In the genomic region with DNA sequence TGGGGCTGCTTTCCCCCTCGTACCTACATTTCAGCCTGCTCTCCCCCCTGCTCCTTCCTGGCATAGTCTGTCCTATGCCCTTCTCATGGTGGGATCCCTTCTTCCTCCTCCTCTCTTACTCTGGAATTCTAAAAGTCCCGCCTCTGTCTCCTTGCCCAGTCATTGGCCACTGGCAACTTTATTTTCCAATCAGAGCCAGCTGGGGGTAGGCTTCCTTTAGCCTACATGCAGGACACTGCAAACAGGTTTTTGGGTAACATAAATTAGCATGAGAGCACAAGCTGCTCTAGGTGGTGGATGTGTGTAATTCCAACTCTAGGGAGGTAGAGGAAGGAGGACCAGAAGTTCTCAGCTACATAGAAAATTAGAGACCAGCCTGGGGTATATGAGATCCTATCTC, we compare ENCODE assay signal across 27 mouse cellular contexts. TPM values are rescaled to one million over a fixed set of nuclear protein-coding genes. Genes with fewer than 3 reads are reported as not detected.
DNase-seq lines count a peak whose midpoint lies in the region; ATAC-seq and TF ChIP-seq lines count a peak whose summit lies in the region.
"Had no signal": no experiment of that assay in that cellular context is flagged by ENCODE, and none has a peak within 500 bp of the region (broad histone marks: within the 10 kb centered on the region; RNA-seq: fewer than 3 reads in every experiment).

No protein-coding gene starts in this region.

- H3K9me3 ChIP-seq in heart, embryonic 15.5 days (replicated peaks), result no peaks in the 10 kb centered on the region
- H3K9me3 ChIP-seq in liver, postnatal 0 days (ENCODE audit: low read length), result no peaks in the 10 kb centered on the region
- no peaks in the 10 kb centered on the region for H3K9me3 ChIP-seq in forebrain, embryonic 12.5 days
- H3K9me3 ChIP-seq: embryonic facial prominence, embryonic 10.5 days; embryonic facial prominence, embryonic 13.5 days; heart, embryonic 10.5 days; hindbrain, embryonic 10.5 days; hindbrain, embryonic 13.5 days; intestine, embryonic 15.5 days had no signal

- TF ChIP-seq POLR2A in bone marrow, adult 2 months (IDR thresholded peaks at IDR 0.05; ENCODE audit: borderline replicate concordance, control insufficient read depth, low read depth, low read length), result no peak

- WGBS in heart, embryonic 15.5 days, result 66% methylated on average over 2 of the region's 2 CpGs
- 69% methylated on average over 2 of the region's 2 CpGs for WGBS in liver, postnatal 0 days (ENCODE audit: insufficient replicate concordance)
- WGBS in bone marrow, adult 2 months, result 72% methylated on average over 2 of the region's 2 CpGs
- WGBS in forebrain, embryonic 12.5 days, result 74% methylated on average over 2 of the region's 2 CpGs

- TF ChIP-seq CTCF in liver, postnatal 0 days (IDR thresholded peaks at IDR 0.05; ENCODE audit: low read depth), result no peak
- TF ChIP-seq CTCF in bone marrow, adult 2 months (IDR thresholded peaks at IDR 0.05; ENCODE audit: control insufficient read depth, insufficient read depth, low read length), result no peak

- intact Hi-C loops in heart, postnatal 25 days (cut with DNase I), result no loop called here

- no peaks in the 10 kb centered on the region for H3K27me3 ChIP-seq in heart, embryonic 15.5 days
- H3K27me3 ChIP-seq in liver, postnatal 0 days (ENCODE audit: insufficient read depth, low read length), result no peaks in the 10 kb centered on the region
- H3K27me3 ChIP-seq in forebrain, embryonic 12.5 days, result 0 out of 2 replicates have a peak, but pooled peaks cover 8% of the 10 kb centered on the region
- H3K27me3 ChIP-seq: CH12.LX; embryonic facial prominence, embryonic 13.5 days; intestine, embryonic 15.5 days had no signal

- no peaks in the 10 kb centered on the region for H3K36me3 ChIP-seq in heart, embryonic 15.5 days
- no peaks in the 10 kb centered on the region for H3K36me3 ChIP-seq in liver, postnatal 0 days (replicated peaks; ENCODE audit: insufficient read depth, low read length)
- H3K36me3 ChIP-seq in forebrain, embryonic 12.5 days (replicated peaks), result no peaks in the 10 kb centered on the region
- H3K36me3 ChIP-seq: embryonic facial prominence, embryonic 10.5 days; embryonic facial prominence, embryonic 13.5 days; heart, embryonic 10.5 days; hindbrain, embryonic 10.5 days; hindbrain, embryonic 13.5 days; intestine, embryonic 15.5 days had no signal

- no peak overlapping the region for H3K4me2 ChIP-seq in heart, embryonic 15.5 days
- H3K4me2 ChIP-seq in liver, postnatal 0 days (ENCODE audit: low read depth, low read length), result peak overlapping the region; percentile 65
- no peak overlapping the region for H3K4me2 ChIP-seq in forebrain, embryonic 12.5 days
- H3K4me2 ChIP-seq: embryonic facial prominence, embryonic 13.5 days; hindbrain, embryonic 13.5 days; intestine, embryonic 15.5 days had no signal

- peak overlapping the region; percentile 39; the same call in 1 of the 2 replicates for H3K27ac ChIP-seq in heart, embryonic 15.5 days
- H3K27ac ChIP-seq in liver, postnatal 0 days (ENCODE audit: low read depth), result peak overlapping the region; percentile 94; the same call in 1 of the 2 replicates
- 0 out of 2 replicates have a peak overlapping the region, but pooled peaks have one; percentile 11 for H3K27ac ChIP-seq in bone marrow, adult 2 months (ENCODE audit: control insufficient read depth, insufficient read depth, low read depth, low read length, poor library complexity)
- H3K27ac ChIP-seq in forebrain, embryonic 12.5 days, result no peak overlapping the region
- H3K27ac ChIP-seq: embryonic facial prominence, embryonic 10.5 days; embryonic facial prominence, embryonic 13.5 days; hindbrain, embryonic 10.5 days; hindbrain, embryonic 13.5 days; intestine, embryonic 15.5 days had no signal

- H3K9ac ChIP-seq in heart, embryonic 15.5 days, result no peak overlapping the region
- H3K9ac ChIP-seq in liver, postnatal 0 days (replicated peaks), result no peak overlapping the region
- H3K9ac ChIP-seq in forebrain, embryonic 12.5 days, result no peak overlapping the region
- H3K9ac ChIP-seq: embryonic facial prominence, embryonic 13.5 days; forebrain, postnatal 0 days; hindbrain, embryonic 13.5 days; intestine, embryonic 15.5 days had no signal

- H3K4me3 ChIP-seq in heart, embryonic 15.5 days, result no peak overlapping the region
- H3K4me3 ChIP-seq in liver, postnatal 0 days (ENCODE audit: low read depth, low read length), result no peak overlapping the region
- H3K4me3 ChIP-seq in bone marrow, adult 2 months (replicated peaks; ENCODE audit: control insufficient read depth, low read depth, low read length), result no peak overlapping the region
- no peak overlapping the region for H3K4me3 ChIP-seq in forebrain, embryonic 12.5 days (replicated peaks)
- H3K4me3 ChIP-seq: embryonic facial prominence, embryonic 10.5 days; embryonic facial prominence, embryonic 13.5 days; hindbrain, embryonic 10.5 days; hindbrain, embryonic 13.5 days; intestine, embryonic 15.5 days had no signal

- no peak for TF ChIP-seq EP300 in liver, postnatal 0 days (IDR thresholded peaks at IDR 0.05; ENCODE audit: low read depth)

- no peak for ATAC-seq in heart, embryonic 15.5 days (replicated peaks; ENCODE audit: insufficient number of reproducible peaks, insufficient read depth, low FRiP score, low read depth)
- ATAC-seq in liver, postnatal 0 days, result no peak
- ATAC-seq in forebrain, embryonic 12.5 days (ENCODE audit: low FRiP score), result no peak
- ATAC-seq: forebrain, embryonic 14.5 days; forebrain, postnatal 0 days; hindbrain, embryonic 16.5 days had no signal

- H3K4me1 ChIP-seq in heart, embryonic 15.5 days (replicated peaks), result peaks cover 38% of the 10 kb centered on the region
- H3K4me1 ChIP-seq in liver, postnatal 0 days (ENCODE audit: insufficient read depth), result peaks cover 30% of the 10 kb centered on the region
- peaks cover 7% of the 10 kb centered on the region for H3K4me1 ChIP-seq in bone marrow, adult 2 months (ENCODE audit: control insufficient read depth, insufficient read depth, low read length)
- H3K4me1 ChIP-seq in forebrain, embryonic 12.5 days, result peaks cover 35% of the 10 kb centered on the region

- DNase-seq in heart, postnatal 25 days (ENCODE audit: low spot score), result no peak
- no peak for DNase-seq in liver, postnatal 0 days
- DNase-seq in liver (no peak), ES-CJ7 (ENCODE audit: low read depth, low spot score) (peak; percentile 83)
- DNase-seq: cerebellum, adult 11-12 months; cerebellum, adult 8-10 months; cerebellum, postnatal 10 days; cerebellum, postnatal 36 days; embryo, embryonic 11 days; forebrain, postnatal 0 days; gastrocnemius, adult 2 months; gastrocnemius, postnatal 14 days; heart, postnatal 14 days; kidney, adult 11 months had no signal

RNA-seq across cellular contexts. Expression of a gene that starts 4.6 kb away (rescaled TPM):
- 3.1 and 10.7 TPM in 2 replicates for polyA plus RNA-seq in heart, embryonic 15.5 days (2015; fragmentation: Nextera tagmentation; extraction: Ambion mirVana)
- 1 to 10 TPM; 2.0 to 2.7 TPM for total RNA-seq in heart, postnatal 25 days (2021)
- polyA plus RNA-seq in liver, postnatal 0 days (2015; fragmentation: Nextera tagmentation; extraction: Ambion mirVana), result 26.8 and 28.0 TPM in 2 replicates
- 98.9 and 193 TPM in 2 replicates for polyA plus RNA-seq in bone marrow, adult 2 months (2011; ENCODE audit: insufficient read depth, insufficient read length, low replicate concordance, missing spikeins)
- polyA plus RNA-seq in forebrain, embryonic 12.5 days (2016; fragmentation: Nextera tagmentation; extraction: Ambion mirVana), result 0.88 and 1.0 TPM in 2 replicates

RNA-seq across cellular contexts. Expression of a gene that starts 44.1 kb away (rescaled TPM):
- polyA plus RNA-seq in heart, embryonic 15.5 days (2015; fragmentation: Nextera tagmentation; extraction: Ambion mirVana), result 3.3 and 6.7 TPM in 2 replicates
- 1 to 10 TPM; 1.5 to 1.6 TPM for total RNA-seq in heart, postnatal 25 days (2021)
- 0.46 and 0.81 TPM in 2 replicates for polyA plus RNA-seq in liver, postnatal 0 days (2015; fragmentation: Nextera tagmentation; extraction: Ambion mirVana)
- 1.9 and 20.3 TPM in 2 replicates for polyA plus RNA-seq in bone marrow, adult 2 months (2011; ENCODE audit: insufficient read depth, insufficient read length, low replicate concordance, missing spikeins)
- polyA plus RNA-seq in forebrain, embryonic 12.5 days (2016; fragmentation: Nextera tagmentation; extraction: Ambion mirVana), result 98.9 and 105 TPM in 2 replicates
- polyA plus RNA-seq: erythroblast, embryonic 14.5 days had no signal
